ENCODE assay signal across 27 mouse cellular contexts in the genomic region with DNA sequence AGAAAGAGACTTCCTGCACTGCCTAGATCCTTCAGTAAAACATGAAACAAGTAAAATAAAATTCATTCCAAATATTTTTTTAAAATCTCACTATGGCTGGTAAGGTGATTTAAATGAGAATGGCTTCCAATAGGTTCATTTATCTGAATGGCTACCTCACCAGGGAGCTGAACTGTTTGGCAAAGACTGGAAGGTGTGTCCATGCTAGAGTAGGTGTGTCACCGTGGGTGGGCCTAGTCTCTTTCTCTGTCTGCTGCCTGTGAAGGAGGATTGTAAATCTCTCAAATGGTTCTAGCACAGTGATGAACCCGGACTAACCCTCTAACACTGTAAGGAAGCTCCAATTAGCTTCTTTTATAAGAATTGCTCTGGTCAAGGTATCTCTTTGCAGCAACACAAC. TPM values are rescaled to one million over a fixed set of nuclear protein-coding genes. Genes with fewer than 3 reads are reported as not detected.
DNase-seq lines count a peak whose midpoint lies in the region; ATAC-seq and TF ChIP-seq lines count a peak whose summit lies in the region.
"Had no signal": no experiment of that assay in that cellular context is flagged by ENCODE, and none has a peak within 500 bp of the region (broad histone marks: within the 10 kb centered on the region; RNA-seq: fewer than 3 reads in every experiment).

No protein-coding gene starts in this region.

- WGBS in hindbrain, embryonic 16.5 days, result 74% methylated on average over 2 of the region's 2 CpGs
- 70% methylated on average over 2 of the region's 2 CpGs for WGBS in hindbrain, embryonic 12.5 days
- 82% methylated on average over 2 of the region's 2 CpGs for WGBS in hindbrain, embryonic 13.5 days

- H3K9ac ChIP-seq in ES-Bruce4 (ENCODE audit: low read depth, poor library complexity, severe bottlenecking), result no peak overlapping the region
- no peak overlapping the region for H3K9ac ChIP-seq in hindbrain, embryonic 16.5 days (ENCODE audit: low read depth, low read length)
- no peak overlapping the region for H3K9ac ChIP-seq in hindbrain, embryonic 12.5 days
- no peak overlapping the region for H3K9ac ChIP-seq in hindbrain, embryonic 13.5 days
- H3K9ac ChIP-seq: embryonic facial prominence, embryonic 12.5 days; embryonic facial prominence, embryonic 15.5 days; forebrain, embryonic 12.5 days; heart, embryonic 13.5 days; hindbrain, embryonic 14.5 days had no signal

- H3K4me2 ChIP-seq in hindbrain, embryonic 16.5 days (ENCODE audit: low read length), result no peak overlapping the region
- H3K4me2 ChIP-seq in hindbrain, embryonic 12.5 days (replicated peaks), result no peak overlapping the region
- H3K4me2 ChIP-seq in hindbrain, embryonic 13.5 days, result no peak overlapping the region
- H3K4me2 ChIP-seq: embryonic facial prominence, embryonic 12.5 days; embryonic facial prominence, embryonic 15.5 days; forebrain, embryonic 12.5 days; heart, embryonic 13.5 days; hindbrain, embryonic 14.5 days had no signal

- no peak for TF ChIP-seq CTCF in E14TG2a.4 (conservative IDR thresholded peaks at IDR 0.05; ENCODE audit: low read length)
- TF ChIP-seq CTCF in ES-Bruce4 (IDR thresholded peaks at IDR 0.05; ENCODE audit: low read depth, low read length), result no peak

- no peak for TF ChIP-seq POLR2A in ES-Bruce4 (IDR thresholded peaks at IDR 0.05; ENCODE audit: insufficient read depth, low read length)

- peaks cover 11% of the 10 kb centered on the region for H3K36me3 ChIP-seq in E14TG2a.4 (ENCODE audit: insufficient read depth, low read length)
- H3K36me3 ChIP-seq in ES-Bruce4 (ENCODE audit: control insufficient read depth, insufficient read depth, low read length, poor library complexity, severe bottlenecking), result no peaks in the 10 kb centered on the region
- no peaks in the 10 kb centered on the region for H3K36me3 ChIP-seq in hindbrain, embryonic 16.5 days (ENCODE audit: control insufficient read depth, insufficient read depth, low read length)
- H3K36me3 ChIP-seq in hindbrain, embryonic 12.5 days, result no peaks in the 10 kb centered on the region
- no peaks in the 10 kb centered on the region for H3K36me3 ChIP-seq in hindbrain, embryonic 13.5 days
- H3K36me3 ChIP-seq: embryonic facial prominence, embryonic 12.5 days; embryonic facial prominence, embryonic 15.5 days; forebrain, embryonic 12.5 days; heart, embryonic 10.5 days had no signal

- ATAC-seq in erythroid progenitor cell, adult 5-6 weeks (replicated peaks; ENCODE audit: low FRiP score, poor library complexity, severe bottlenecking), result peak; percentile 63; the same call in 1 of the 2 replicates
- ATAC-seq in hindbrain, embryonic 16.5 days, result no peak
- ATAC-seq in hindbrain, embryonic 12.5 days (ENCODE audit: low FRiP score), result no peak
- no peak for ATAC-seq in hindbrain, embryonic 13.5 days (ENCODE audit: low FRiP score)
- ATAC-seq: activated CD4-positive, CD25-positive, alpha-beta regulatory T cell, adult 4 months; CD4-positive, CD25-positive, alpha-beta regulatory T cell, adult 4 months; forebrain, embryonic 16.5 days; intestine, postnatal 0 days had no signal

- peaks cover 5% of the 10 kb centered on the region for H3K9me3 ChIP-seq in E14TG2a.4 (ENCODE audit: low read length)
- no peaks in the 10 kb centered on the region for H3K9me3 ChIP-seq in ES-Bruce4 (replicated peaks; ENCODE audit: control insufficient read depth, insufficient read depth, low read length, poor library complexity, severe bottlenecking)
- no peaks in the 10 kb centered on the region for H3K9me3 ChIP-seq in hindbrain, embryonic 16.5 days (ENCODE audit: control insufficient read depth, low read length)
- no peaks in the 10 kb centered on the region for H3K9me3 ChIP-seq in hindbrain, embryonic 12.5 days (replicated peaks)
- H3K9me3 ChIP-seq in hindbrain, embryonic 13.5 days, result no peaks in the 10 kb centered on the region
- H3K9me3 ChIP-seq: embryonic facial prominence, embryonic 12.5 days; embryonic facial prominence, embryonic 15.5 days; forebrain, embryonic 12.5 days; heart, embryonic 10.5 days; heart, embryonic 13.5 days had no signal

- H3K27me3 ChIP-seq in E14TG2a.4 (ENCODE audit: insufficient read depth, low read length) (no peaks in the 10 kb centered on the region), ES-Bruce4 (ENCODE audit: control insufficient read depth, insufficient read depth, low read length, poor library complexity, severe bottlenecking) (no peaks in the 10 kb centered on the region)
- H3K27me3 ChIP-seq in hindbrain, embryonic 16.5 days (replicated peaks; ENCODE audit: control insufficient read depth, insufficient read depth, low read length), result no peaks in the 10 kb centered on the region
- no peaks in the 10 kb centered on the region for H3K27me3 ChIP-seq in hindbrain, embryonic 12.5 days
- no peaks in the 10 kb centered on the region for H3K27me3 ChIP-seq in hindbrain, embryonic 13.5 days
- H3K27me3 ChIP-seq: embryonic facial prominence, embryonic 12.5 days; embryonic facial prominence, embryonic 15.5 days; forebrain, embryonic 12.5 days; heart, embryonic 13.5 days had no signal

- H3K4me3 ChIP-seq in E14TG2a.4 (replicated peaks; ENCODE audit: low read length) (0 out of 2 replicates have a peak overlapping the region, but pooled peaks have one; percentile 27), ES-Bruce4 (ENCODE audit: low read depth, low read length) (no peak overlapping the region)
- H3K4me3 ChIP-seq in hindbrain, embryonic 16.5 days (ENCODE audit: low read length), result no peak overlapping the region
- no peak overlapping the region for H3K4me3 ChIP-seq in hindbrain, embryonic 12.5 days
- no peak overlapping the region for H3K4me3 ChIP-seq in hindbrain, embryonic 13.5 days
- H3K4me3 ChIP-seq: embryonic facial prominence, embryonic 12.5 days; embryonic facial prominence, embryonic 15.5 days; forebrain, embryonic 12.5 days; heart, adult 2 months; heart, embryonic 10.5 days; heart, embryonic 13.5 days had no signal

- H3K4me1 ChIP-seq in E14TG2a.4 (replicated peaks; ENCODE audit: low read depth, low read length) (peaks cover 41% of the 10 kb centered on the region), ES-Bruce4 (ENCODE audit: control insufficient read depth, insufficient read depth, low read length) (peaks cover 3% of the 10 kb centered on the region)
- H3K4me1 ChIP-seq in hindbrain, embryonic 16.5 days (ENCODE audit: control insufficient read depth, insufficient read depth, low read depth, low read length), result peaks cover 2% of the 10 kb centered on the region
- H3K4me1 ChIP-seq in hindbrain, embryonic 12.5 days, result peaks cover 6% of the 10 kb centered on the region; the same call in 1 of the 2 replicates
- H3K4me1 ChIP-seq in hindbrain, embryonic 13.5 days (replicated peaks), result peaks cover 6% of the 10 kb centered on the region
- H3K4me1 ChIP-seq: embryonic facial prominence, embryonic 12.5 days had no signal

- peak; percentile 97 for DNase-seq in R1 (ENCODE audit: low read depth, low spot score)
- DNase-seq in adrenal gland, adult 18-20 months (ENCODE audit: low spot score in 2 of 2), result no peak
- DNase-seq: adrenal gland, postnatal 10 days; adrenal gland, postnatal 36 days; cerebellum, adult 18-20 months; cerebellum, adult 9-10 months; cerebellum, postnatal 14 days; gastrocnemius, postnatal 10 days; gastrocnemius, postnatal 36 days; heart, adult 2 months; heart, postnatal 14 days had no signal

- peak; percentile 62; the same call in 1 of the 2 replicates for TF ChIP-seq EP300 in ES-Bruce4 (IDR thresholded peaks at IDR 0.05; ENCODE audit: insufficient read depth, low read depth, low read length)

- H3K27ac ChIP-seq in ES-Bruce4 (ENCODE audit: insufficient read depth, low read length), result peak overlapping the region; percentile 98
- no peak overlapping the region for H3K27ac ChIP-seq in hindbrain, embryonic 16.5 days (ENCODE audit: low read depth, low read length)
- H3K27ac ChIP-seq in hindbrain, embryonic 12.5 days, result no peak overlapping the region
- H3K27ac ChIP-seq in hindbrain, embryonic 13.5 days, result no peak overlapping the region
- H3K27ac ChIP-seq: embryonic facial prominence, embryonic 12.5 days; embryonic facial prominence, embryonic 15.5 days; forebrain, embryonic 12.5 days; heart, adult 2 months; heart, embryonic 10.5 days; heart, embryonic 13.5 days; hindbrain, embryonic 14.5 days had no signal

RNA-seq across cellular contexts. Expression of gene Lnpep, which starts 12.5 kb away (rescaled TPM):
- 60.5 and 63.5 TPM in 2 replicates for polyA plus RNA-seq in ES-Bruce4 (2011; ENCODE audit: insufficient read depth, insufficient read length, low read depth, missing spikeins)
- 45.0 and 50.7 TPM in 2 replicates for total RNA-seq in erythroid progenitor cell, adult 5-6 weeks (2015; ENCODE audit: low replicate concordance)
- total RNA-seq in erythroid progenitor cell, adult 5-6 weeks (2017; ENCODE audit: low replicate concordance), result 36.1 TPM in 2 replicates
- polyA plus RNA-seq in hindbrain, embryonic 16.5 days (2015; fragmentation: Nextera tagmentation; extraction: Ambion mirVana), result 7.2 and 7.5 TPM in 2 replicates
- 10.1 and 10.3 TPM in 2 replicates for polyA plus RNA-seq in hindbrain, embryonic 12.5 days (2016; fragmentation: Nextera tagmentation; extraction: Ambion mirVana)
- 100 to 1,000 TPM in 1 of 2 experiments, 10 to 100 TPM in 1; 93.4 to 111 TPM for total RNA-seq in adrenal gland, adult 18-20 months (2021)
- polyA plus RNA-seq in hindbrain, embryonic 13.5 days (2015; fragmentation: Nextera tagmentation; extraction: Ambion mirVana), result 8.4 and 8.6 TPM in 2 replicates
